Mouse (Mus musculus): ENCODE data around the gene Arid1a.

Arid1a gene

DNA sequence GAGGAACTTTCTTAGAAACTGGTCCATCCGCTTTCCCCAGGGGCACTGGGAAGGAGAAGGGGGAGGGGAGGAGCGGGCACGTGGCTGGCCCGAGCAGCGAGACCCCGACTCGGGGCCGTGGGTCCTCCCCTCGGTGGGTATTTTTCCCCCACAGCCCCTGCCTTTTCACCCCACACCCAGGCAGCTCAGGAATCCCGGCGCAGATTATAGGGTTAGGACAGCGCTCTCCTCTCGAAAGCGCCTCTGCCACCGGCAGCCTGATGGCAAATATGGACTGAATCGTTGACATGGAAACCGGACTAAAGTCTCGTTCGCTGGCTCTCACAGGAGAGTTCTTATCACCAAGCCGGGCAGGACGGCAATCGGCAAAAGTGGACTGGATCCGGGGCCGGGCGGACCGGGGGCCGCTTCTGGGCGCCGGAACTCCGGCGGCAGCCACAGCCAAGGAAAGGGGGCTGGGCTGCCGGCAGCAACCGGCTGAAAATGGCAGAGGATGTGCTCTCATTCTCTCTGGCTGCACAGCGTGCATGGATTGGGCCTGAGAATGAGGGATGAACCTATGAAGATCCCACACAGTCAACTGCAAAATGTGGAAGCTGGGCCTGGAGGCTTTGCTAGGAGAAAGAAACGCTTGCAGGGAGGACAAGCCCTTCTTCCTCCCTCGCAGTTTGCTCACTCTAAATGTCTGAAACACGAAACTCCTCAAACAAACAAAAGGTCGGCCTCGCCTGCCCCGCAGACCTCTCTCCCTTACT, at the start of gene Arid1a:
Gene Arid1a (minus strand): TSS at position 256 of the 755 bp plus-strand sequence.
- DNase-seq (ENCODE audit: low spot score in 2 of 2) = peak; percentile 89 to 92

DNA sequence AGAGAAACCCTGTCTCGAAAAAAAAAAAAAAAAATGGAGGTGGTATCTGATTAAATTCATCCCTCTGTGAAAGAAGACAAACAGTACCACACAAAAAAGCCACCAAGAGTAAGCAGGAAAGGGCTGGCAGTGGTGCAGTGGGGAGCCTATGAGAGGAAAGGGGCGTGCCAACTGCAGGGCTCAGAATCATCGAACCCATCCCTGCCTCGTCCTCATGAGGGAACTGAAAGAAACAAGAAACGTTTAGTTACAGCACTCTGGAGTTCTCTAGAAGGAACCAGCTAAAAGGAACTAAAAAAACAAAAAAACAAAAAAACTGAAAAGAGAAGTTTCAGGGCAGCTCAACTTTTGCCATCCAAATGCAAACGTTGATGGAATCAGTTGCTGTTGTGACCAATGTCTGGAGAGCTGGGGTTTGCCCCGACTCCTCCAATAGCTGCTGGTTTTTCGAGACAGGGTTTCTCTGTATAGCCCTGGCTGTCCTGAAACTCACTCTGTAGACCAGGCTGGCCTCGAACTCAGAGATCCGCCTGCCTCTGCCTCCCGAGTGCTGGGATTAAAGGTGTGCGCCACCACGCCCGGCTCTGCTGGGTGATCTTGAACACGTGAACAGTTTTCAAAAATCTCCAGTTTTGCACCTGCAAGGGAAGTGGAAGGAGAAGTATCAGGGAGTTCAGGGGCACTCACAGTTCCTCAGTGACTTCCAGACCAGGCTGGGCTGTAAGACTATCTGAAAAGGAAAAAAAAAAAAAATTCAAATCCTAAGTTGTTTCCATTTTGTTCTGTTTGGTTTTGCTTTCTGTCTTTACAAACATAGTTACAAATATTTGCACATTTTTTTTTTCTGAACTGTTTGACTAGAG, 48.1 kb upstream of the Arid1a start:
- DNase-seq (ENCODE audit: low spot score in 2 of 2) = peak in 1 of 2 experiments; percentile 73

DNA sequence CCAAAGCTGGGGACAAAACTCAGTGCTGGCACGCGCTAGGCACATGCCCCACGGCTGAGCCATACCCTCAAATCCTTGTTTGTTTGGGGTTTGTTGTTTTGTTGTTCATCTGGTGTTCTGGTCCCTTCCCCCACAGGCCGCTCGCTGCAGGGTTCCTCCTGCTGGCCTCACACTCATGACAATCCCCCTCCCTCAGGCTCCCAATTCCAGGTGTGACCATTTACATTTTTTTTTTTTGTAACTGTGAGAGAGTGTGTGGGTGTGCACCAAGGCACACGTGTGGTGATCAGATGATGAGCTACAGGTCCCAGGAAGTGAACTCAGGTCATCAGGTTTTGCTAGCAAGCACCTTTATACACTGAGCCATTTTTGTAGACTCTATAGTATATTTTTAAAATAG, 44.0 kb upstream of the Arid1a start:
- no peak for DNase-seq (ENCODE audit: low spot score in 2 of 2)

DNA sequence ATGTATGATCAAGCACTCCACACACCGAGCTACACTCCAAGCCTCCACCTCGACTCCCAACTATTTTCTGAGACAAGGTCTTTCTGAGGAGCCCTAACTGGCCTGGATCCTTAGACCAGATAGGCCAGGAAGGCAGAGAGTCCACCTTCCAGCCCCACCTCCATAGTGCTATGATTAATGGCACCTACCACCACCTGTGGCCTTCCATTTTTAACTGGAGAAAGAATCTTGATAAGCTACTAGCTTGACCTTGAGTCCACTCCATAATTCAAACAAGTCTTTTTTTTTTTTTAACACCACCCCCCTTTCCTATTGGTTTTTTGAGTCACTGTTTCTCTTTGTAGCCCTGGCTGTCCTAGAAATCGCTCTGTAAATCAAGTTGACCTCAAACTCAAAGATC, 36.7 kb upstream of the Arid1a start:
- DNase-seq (ENCODE audit: low spot score in 2 of 2) = no peak

DNA sequence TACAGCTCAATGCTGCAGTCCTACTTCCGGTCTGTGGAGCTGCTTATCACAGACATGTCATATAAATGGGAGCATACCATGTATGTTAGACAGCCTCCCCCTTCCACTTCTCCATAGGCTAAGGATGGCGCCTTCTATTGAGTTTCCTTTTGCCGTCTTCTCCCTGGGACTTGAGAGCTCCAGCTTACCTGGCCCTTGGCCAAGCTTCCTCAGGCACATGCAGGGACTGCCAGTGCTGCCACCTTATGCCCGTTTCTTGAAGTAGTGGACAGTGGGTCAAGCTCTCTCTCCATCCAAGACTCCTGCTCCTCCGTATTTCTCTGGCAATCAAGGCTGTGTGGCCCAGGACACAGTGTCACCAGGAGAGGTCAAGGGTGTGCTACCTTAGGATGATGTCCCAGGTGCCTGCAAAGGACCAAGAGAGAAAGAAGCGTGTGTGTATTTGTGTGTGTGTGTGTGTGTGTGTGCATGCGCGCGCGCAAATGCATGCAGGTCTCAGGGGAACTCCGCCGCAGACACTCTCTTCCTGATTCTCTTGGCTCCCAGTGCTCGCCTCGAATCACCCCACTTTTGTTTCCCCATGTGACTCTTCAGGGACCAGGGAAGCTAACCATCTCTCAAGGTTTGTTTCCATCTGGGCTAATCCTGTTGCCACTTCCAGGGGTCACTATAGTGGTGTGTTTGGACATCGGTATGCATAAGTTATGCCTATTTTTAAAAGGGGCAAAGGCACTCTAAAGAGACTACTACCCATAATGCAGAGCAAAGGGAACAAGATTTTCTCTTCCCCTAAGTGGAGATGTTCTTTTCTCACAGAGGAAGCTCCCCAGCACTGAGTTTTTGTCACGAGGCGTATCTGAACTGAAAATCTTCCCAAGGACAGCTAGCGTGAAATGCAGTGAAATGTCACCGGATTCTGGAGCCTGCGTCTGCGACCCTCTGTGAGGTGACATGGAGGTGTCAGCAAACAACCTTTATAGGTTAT, 18.3 kb upstream of the Arid1a start:
- peak; percentile 41 to 51 for DNase-seq (ENCODE audit: low spot score in 2 of 2)

DNA sequence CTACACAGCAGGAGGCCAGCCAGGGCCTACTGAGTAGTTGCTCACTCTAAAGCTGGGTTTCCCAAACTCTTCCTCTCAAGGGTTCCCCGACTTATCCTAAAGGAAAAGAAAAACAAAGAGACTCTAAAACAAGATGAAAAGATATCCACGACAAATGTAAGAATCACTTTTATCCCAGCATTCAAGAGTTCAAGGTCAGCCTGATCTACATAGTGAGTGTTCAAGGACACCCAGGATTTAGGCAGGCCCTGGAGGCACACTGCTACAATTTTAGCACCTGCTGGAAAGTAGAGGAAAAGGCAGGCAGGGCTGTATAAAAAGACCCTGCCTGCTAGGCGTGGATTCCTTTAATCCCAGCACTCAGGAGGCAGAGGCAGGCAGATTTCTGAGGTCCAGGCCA, 12.6 kb upstream of the Arid1a start:
- DNase-seq (ENCODE audit: low spot score in 2 of 2) = no peak

DNA sequence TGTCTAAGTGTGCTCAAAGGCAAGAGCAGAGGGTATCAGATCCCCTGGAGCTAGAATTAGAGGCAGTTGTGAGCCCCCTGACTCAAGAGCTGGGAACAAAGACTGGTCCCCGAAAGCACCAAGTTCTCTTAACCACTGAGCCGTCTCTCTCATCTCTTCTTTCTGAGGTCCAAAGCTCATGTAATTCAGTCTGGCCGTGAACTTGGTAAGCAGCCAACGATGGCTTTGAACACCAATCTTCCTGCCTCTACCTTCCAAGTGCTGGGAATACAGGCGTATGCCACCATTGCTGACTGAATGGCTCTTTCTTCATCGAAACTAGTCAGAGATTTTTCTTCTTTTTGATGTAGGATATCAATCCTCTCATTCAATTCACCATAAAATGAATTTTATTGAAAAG, 6.5 kb upstream of the Arid1a start:
- DNase-seq (ENCODE audit: low spot score in 2 of 2) = no peak

DNA sequence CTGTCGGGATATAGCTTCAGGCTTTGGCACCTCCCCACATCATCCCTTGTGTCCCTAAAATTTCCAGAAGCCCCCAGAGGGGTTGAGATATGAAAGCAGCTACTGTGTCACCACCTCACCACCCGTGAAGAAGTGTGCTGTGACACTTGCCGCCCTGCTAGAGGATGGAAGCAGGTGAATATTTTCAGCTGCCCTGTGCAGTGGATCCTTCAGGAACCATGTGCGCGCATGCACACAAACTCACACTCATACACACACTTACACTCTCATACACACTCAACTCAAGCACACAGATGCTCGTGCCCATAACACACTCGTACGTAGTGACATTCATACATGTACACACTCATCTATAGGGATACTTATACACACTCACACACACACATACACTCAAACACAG, 3.1 kb upstream of the Arid1a start:
- no peak for DNase-seq (ENCODE audit: low spot score in 2 of 2)

DNA sequence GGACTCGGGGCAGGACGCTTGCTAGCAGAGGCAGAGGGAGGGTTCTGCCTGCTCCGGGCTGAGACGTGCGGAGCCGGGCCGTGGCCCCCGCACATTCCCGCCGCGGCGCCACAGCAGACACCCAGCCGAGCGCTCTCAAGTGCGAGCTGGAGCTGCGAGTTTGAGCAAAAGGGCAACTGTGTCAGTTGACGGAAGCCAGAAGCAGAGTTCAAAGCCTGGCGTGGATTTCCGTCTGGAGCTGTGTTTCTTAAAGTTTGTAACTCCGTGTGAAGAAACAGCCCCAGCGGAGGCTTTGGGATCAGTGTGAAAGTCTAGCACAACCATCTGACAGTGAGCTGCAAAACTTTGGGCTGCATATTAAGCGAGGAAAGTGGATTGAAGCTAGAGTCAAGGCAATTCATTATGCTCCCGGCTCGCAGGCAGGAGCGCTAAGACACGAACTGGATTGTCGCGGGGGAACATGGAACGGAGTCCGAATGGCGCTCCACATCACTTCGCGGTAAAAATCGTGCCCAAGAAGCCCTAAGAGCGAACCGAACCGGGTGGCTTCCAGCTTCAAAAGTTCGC, 783 bp upstream of the Arid1a start:
- peak; percentile 76 to 81 for DNase-seq (ENCODE audit: low spot score in 2 of 2)

DNA sequence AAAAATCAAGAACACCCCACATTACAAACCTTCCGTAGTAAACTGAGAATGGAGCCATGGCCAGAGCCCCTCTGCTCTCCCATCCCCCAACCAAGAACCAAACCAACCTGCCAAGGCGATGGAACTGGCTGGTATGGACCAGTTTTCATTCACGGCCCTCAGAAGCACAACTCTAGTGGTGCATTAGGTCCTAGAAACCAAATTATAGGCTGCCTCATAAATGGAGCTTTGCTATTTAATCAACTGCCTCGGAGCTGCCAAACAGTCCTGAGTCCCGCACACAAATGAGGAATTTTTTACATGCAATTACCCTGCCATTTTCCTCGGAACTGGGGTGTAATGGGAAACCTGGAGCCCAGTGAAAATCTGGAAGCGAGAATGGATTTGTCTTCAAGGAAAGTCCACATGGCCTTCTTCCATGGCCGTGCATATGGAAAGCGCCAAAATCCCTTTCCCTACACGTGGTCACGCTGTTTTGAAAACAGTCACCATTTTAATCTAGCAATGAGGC, 653 bp downstream of the Arid1a start:
- no peak for DNase-seq (ENCODE audit: low spot score in 2 of 2)

DNA sequence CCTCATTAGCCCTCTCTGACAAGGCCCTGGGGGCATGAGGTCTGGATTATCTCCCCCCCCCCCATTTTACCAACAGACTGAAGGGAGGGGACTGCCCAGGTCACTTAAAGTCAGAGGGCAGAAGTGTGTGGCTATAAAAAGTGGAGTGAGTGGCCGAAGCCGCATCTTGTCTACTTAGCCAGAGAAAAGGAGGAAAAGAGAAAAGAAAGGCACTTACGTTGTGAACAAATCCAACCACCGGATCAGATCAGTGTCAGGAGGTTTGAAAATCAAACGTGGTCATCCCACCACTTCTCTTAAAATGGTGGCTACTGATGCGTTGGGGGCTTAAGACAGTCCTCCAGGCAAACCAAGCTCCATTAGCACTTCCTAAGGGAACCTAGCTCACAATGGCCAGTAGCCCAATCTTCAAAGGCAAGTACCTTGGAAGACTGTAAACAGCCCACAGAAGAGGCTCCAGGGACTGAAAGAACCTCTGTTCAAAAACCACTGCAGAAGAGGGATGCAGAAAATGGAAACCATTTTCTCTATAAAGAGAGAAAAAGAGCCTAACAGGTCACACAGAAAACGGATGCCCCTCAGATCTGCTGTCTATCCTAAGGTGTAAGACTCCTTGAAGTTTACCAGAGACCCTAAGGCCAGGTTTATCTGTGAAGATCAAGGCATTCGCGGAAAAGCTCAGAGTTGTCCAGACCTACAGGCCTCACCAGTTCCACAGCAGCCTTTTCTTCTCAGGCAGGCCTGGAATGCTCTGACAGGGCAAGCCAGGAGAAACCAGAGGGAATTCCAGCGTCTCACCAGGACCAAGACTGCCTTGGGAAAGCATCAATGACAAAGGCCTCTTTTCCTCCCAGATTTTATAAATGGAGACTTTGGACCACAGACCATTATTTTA, 1.5 kb downstream of the Arid1a start:
- no peak for DNase-seq (ENCODE audit: low spot score in 2 of 2)

DNA sequence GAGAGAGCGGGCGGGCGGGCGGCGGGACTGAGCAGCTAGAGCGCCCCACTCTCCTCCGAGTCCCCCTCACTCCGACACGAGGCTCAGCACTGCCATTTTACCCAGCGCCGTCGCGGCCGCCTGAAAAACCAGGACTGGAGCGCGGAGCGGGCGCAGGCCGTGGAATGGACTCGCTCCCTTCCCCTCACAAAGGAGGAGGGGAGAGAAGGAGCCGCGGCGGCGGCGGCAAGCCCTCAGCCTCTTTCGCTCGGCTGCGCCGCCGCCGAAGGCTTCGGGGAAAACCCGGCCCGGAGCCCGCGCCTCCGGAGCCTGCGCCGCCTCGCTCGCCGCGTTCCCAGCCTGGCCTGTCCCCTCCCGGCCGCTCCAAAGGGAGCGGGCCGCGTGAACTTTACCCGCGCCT, 2.3 kb downstream of the Arid1a start:
- peak; percentile 93 to 96 for DNase-seq (ENCODE audit: low spot score in 2 of 2)

DNA sequence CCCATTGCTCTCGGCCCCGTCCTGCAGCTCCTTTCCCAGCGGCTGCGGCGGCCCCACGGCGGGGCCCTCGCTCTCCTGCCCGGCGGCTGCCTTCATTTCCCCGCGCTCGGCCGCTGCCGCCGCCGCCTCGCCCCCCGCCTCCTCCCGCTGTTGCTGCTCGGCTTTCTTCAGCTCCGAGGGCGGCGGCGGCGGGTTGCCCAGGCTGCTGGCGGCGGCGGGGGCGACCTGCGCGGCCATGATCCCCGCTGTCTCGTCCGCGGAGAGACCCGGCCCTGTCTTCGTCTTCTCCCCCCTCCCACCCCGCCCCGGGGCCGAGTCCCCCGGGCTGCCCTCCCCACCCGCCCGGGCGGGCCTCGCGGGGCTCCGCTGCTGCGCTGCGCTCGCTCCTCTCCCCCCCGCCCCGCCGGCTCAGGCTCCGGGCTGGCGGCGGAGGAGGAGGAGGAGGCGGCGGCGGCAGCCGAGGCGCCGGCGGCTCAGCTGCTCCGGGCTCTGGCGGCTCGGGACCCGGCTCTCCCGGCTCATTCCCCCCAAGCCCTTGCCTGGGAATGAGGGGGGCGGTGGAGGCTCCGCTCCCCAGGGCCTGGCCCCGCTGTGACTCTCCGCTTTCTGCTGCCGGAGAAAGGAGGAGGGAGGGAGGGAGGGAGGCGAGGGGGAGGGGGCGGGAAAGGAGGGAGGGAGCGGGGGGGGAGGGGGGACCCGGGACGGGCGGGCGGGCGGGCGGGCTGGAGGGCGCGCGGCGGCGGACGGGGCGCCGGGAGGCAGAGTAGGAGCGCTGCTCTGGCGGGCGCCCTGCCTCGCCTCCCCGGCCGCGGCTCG, 3.0 kb downstream of the Arid1a start:
- DNase-seq (ENCODE audit: low spot score in 2 of 2) = peak; percentile 20 to 36

DNA sequence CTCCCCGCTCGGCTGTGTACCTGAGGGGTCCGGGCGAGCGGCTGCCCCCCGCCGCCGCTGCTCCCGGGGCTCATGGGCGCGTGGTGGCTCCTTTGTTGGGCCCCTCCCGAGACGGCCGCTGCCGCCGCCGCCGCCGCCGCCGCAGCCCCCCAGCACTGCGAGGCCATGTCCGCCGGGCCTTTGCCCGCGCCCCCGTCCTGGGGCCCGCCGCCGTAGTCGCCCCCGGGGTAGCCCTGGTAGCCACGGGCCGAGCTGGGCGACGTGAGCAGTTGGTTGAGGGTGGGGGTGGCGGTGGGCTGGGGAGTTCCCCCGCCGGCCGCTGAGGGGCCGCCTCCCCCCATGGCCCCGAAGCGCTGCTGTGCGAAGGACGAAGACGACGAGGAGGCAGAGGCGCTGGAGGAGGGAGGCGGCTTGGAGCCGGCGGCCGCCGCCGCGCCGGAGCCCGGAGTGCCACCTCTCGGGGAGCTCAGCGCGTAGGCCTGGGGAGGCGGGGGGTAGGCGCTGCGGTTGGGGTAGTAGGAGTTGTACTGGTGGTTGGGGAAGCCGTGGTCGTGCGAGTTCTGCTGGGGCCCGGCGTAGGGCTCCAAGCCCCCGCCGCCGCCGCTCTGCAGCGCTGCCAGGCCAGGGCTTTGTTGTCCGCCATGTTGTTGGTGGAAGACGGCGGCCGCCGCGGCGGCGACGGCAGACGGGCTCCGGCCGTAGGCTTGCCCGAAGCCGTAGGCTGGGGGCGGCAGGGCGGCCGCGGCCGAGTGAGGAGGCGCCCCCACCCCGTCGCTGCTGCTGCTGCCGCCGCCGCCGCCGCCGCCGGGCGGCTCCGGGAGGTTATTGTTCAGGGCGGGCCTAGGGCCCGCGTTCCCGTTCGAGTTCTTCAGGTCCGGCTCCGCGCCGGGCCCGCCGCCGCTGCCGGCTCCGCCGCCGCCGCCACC, 3.9 kb downstream of the Arid1a start:
- peak; percentile 64 to 68 for DNase-seq (ENCODE audit: low spot score in 2 of 2)

DNA sequence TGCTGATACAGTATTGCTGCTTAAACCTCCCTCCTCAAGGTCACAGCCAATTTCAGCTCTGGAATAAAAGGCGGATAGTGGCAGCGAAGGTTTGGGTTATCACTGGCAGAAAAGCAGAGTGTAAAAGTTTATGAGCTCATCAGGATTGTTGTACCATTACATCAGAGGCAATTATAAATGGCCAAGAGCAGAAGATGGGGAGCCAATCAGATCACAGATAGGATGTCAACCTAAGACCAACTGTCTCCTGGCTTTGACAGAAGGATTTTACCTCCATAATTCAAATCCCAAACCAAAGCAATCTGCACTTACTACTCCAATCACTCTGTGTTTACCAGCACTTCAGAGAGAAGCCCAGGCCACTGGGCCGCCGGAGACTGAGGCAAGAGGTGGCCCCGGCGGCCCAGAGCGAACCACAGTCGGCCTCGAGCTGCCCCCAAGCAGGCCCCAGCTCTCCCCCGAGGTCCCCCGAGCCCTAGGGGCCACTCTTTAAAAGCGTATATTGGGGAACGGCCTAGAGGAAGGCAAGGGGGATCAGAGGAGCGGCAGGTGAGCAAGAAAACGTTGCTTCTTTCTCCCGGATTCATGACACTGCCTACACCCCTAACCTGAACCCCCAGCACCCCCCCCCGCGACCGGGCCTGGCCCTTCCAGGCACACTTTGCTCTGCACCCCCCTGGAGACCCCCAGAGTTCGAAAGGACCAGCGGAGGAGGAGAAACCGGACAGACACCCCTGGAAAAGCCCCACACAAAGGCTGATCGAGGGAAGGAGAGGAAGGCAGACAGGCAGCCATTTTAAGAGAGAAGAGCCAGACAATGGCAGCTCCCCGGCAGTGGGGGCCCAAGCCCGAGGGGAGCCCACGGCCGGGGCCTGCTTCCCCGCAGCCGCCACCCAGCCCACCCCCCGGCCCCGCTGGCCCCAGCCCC, 4.8 kb downstream of the Arid1a start:
- DNase-seq (ENCODE audit: low spot score in 2 of 2) = peak; percentile 34 to 45

DNA sequence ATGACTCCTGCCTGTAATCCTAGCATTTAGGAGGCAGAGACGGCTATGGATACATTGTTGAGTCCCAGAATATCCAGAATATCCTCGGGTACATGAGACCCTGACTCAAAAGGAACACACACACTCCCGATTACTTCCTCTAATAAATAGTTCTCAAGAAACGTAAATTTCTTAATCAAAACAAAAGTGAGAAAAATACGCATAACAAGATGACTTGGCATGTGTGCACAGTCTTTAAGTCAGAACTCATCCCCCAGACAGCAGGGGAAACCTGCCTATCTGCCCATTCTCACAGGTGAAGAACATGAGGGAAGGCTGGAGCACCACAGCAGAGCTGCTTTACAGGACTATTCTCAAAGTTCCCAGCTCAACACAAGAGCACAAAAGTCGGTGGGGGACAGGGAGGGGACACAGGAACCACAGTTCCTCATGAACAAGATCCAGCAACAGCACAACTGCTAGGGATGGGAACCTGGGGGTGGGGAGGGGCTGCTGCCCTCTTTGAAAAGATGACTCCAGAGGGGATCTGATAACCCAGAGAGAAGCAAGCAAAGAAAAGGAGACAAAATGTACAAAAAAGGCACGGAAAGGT, 6.3 kb downstream of the Arid1a start:
- no peak for DNase-seq (ENCODE audit: low spot score in 2 of 2)

DNA sequence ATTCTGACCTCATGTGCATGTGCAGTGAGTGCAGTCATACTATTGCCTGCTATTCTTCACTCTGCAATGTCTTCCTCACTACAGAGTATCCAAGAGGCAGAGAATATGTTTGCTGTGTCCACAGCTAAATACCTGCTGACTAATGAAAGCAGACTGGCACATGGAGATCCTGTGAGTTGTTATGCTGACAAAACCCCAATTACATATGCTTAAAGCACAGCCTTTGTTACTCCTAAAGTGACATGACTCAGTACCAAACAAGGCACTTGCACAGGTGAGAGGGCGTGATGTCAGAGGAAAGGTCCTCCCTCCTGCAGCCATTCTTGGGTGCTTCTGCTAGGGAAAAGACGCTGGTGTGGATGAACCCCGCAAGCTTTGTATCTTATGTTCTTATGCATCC, 21.3 kb downstream of the Arid1a start:
- no peak for DNase-seq (ENCODE audit: low spot score in 2 of 2)
